Mouse (Mus musculus): ENCODE measurements around the gene Heatr4. TPM values are rescaled to one million over a fixed set of nuclear protein-coding genes. Genes with fewer than 3 reads are reported as not detected.
"Not testable (repeated sequence)": the region's sequence is repeated elsewhere in the genome, so short reads cannot be mapped to it uniquely, and the experiment has no call there.

Gene Heatr4
- polyA plus RNA-seq, 1 experiment from 2014 or later: not detected

DNA sequence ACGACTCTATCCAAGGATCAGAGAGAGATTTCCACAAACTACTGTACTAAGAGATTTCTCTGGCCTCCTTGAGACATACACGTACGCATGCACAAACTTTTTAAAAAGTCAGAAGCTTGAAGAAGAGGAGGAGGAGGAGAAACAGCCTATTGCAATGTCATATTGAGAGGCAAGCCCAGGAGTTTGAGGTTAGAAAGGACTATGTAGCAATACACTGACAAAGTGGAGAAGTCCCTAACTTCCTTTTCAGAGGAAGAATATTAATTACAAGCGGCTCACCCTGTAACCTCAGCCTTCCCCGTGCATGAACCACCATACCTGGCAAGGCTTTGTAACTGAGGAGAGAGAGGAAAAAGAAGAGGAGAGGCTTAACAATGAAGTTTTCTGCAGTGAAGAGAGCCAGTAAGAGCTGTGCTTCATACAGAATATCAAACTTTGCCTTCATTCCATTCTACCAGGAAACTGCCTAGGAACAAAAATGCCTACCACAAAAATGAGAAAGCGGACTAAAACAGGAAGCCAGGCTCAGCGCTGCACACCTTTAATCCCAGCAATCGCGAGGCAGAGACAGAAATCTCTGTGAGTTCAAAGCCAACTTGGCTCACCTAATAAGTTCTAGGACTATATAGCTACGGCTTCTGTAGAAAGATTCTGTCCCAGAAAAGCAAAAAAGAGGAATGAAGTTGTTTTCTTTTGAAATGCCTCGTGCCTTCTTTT is 34.7 kb downstream of the Heatr4 start:
- H3K27ac ChIP-seq: no peak overlapping the region
- peaks cover 31% of the 10 kb centered on the region for H3K4me1 ChIP-seq
- peak overlapping the region; percentile 90; the same call in 1 of the 2 replicates for H3K9ac ChIP-seq
- 31% methylated on average over 11 of the region's 11 CpGs for WGBS
- peaks cover 16% of the 10 kb centered on the region for H3K36me3 ChIP-seq (replicated peaks)
- H3K27me3 ChIP-seq: no peaks in the 10 kb centered on the region
- H3K9me3 ChIP-seq: no peaks in the 10 kb centered on the region
- H3K4me2 ChIP-seq: peak overlapping the region; percentile 91
- peak overlapping the region; percentile 93 for H3K4me3 ChIP-seq (replicated peaks)
- ATAC-seq (ENCODE audit: low FRiP score): no peak; the same call in 1 of the 2 replicates

DNA sequence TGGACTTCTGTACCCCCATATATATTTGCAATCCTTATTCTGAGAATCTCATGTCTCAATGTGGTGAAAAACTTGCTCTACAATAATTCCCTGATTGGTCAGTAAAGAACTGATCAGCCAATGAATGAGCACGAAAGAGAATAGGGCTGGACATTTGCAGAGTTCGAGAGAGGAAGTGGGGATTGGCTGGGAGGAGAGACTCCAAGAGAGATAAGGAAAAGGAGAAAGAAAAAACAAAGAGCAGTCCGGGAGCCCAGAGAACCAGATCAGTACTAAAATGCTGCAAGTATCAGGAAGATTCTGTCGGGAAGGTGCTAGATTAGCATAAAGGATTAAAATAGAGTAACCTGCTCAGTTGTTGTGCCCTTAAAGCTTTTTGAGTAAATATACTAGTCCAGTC is 35.6 kb downstream of the Heatr4 start:
- H3K4me2 ChIP-seq: no peak overlapping the region
- no peak overlapping the region for H3K9ac ChIP-seq
- no peak overlapping the region for H3K27ac ChIP-seq
- H3K9me3 ChIP-seq: no peaks in the 10 kb centered on the region
- peaks cover 31% of the 10 kb centered on the region for H3K4me1 ChIP-seq
- H3K27me3 ChIP-seq: no peaks in the 10 kb centered on the region
- H3K4me3 ChIP-seq (replicated peaks): no peak overlapping the region
- peaks cover 16% of the 10 kb centered on the region for H3K36me3 ChIP-seq (replicated peaks)
- no peak for ATAC-seq (ENCODE audit: low FRiP score)
- WGBS: 86% methylated on average over 4 of the region's 4 CpGs

DNA sequence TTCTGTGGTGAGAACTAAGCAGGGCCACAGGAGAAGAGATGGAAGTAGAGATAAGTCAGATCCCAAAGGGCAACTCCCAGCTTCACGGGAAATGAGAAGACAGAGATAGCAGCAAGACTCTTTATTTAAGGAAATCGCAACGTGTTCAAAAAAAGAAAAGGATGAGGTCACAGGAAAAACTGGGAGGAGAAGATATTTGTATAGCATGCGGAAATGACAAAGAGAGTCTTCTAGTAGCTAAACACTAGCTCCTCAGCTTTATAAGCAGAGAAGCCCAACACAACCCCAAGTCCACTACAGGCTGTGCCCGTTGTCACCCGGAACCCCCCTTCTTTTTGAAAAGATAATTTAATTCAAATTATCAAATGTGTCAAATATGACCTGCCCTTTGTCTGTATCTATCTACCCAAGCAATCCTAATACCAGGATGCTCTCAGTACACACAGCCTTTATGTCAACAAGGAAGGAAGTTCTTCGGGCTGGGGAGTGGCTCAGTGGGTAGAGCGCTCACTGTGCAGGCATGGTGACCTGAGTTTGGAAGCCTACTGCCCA is 37.3 kb downstream of the Heatr4 start:
- Histone ChIP-seq H3K4me2 (no peak overlapping the region), H3K36me3 (replicated peaks) (peaks cover 4% of the 10 kb centered on the region; the same call in 1 of the 2 replicates), H3K4me3 (replicated peaks) (no peak overlapping the region), H3K9me3 (no peaks in the 10 kb centered on the region), H3K4me1 (peaks cover 15% of the 10 kb centered on the region), H3K9ac (no peak overlapping the region), H3K27me3 (no peaks in the 10 kb centered on the region), H3K27ac (no peak overlapping the region)
- 94% methylated on average over 8 of the region's 8 CpGs for WGBS
- ATAC-seq (ENCODE audit: low FRiP score): no peak

DNA sequence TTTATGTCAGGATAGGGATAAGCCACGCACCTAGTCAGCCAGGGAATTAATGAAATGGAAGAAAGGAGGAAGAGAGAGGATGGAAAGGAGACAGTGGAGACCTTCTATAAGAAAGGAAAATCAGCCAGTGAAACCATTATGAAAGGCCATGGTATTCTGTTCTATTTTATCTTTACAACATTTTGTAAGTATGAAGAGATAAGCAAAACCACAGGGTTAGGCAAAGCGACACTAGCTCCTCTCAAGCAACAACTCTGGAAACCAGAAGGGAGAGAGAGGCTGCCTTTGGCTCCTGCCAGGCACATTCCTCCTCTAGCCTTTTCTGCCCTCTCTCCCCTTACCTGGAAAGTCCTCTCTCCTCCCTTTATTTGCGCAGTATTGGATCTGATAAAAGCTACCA is 42.7 kb downstream of the Heatr4 start:
- Histone ChIP-seq H3K4me1 (no peaks in the 10 kb centered on the region), H3K27ac (no peak overlapping the region), H3K36me3 (replicated peaks) (no peaks in the 10 kb centered on the region), H3K9ac (no peak overlapping the region; the same call in 1 of the 2 replicates), H3K27me3 (no peaks in the 10 kb centered on the region), H3K4me2 (no peak overlapping the region), H3K4me3 (replicated peaks) (no peak overlapping the region), H3K9me3 (no peaks in the 10 kb centered on the region)
- no peak for ATAC-seq (ENCODE audit: low FRiP score)
- 71% methylated on average over 3 of the region's 3 CpGs for WGBS

DNA sequence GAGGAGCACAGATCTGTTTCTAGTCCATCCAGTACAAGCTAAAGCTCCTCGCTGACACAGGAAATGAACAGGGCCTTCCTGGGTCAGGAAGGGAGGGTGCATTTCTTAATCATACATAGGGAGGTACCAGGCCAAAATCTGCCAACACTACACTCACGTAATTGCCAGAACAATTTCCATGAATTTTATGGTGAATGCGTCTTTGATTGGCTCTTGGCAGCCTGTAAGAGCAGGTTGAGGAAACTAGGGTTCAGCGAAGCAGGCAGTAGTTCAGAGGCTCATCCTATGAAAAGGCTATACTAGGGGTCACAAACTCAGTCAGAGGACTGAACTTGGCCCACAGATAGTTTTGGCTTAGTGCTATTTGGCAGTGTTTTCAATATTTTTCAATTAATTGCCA is 44.6 kb downstream of the Heatr4 start:
- Histone ChIP-seq H3K9me3 (no peaks in the 10 kb centered on the region), H3K27me3 (no peaks in the 10 kb centered on the region), H3K4me2 (no peak overlapping the region), H3K4me3 (replicated peaks) (no peak overlapping the region), H3K27ac (no peak overlapping the region), H3K4me1 (no peaks in the 10 kb centered on the region), H3K36me3 (replicated peaks) (no peaks in the 10 kb centered on the region), H3K9ac (no peak overlapping the region)
- WGBS: 63% methylated on average over 4 of the region's 4 CpGs
- ATAC-seq (ENCODE audit: low FRiP score): no peak

DNA sequence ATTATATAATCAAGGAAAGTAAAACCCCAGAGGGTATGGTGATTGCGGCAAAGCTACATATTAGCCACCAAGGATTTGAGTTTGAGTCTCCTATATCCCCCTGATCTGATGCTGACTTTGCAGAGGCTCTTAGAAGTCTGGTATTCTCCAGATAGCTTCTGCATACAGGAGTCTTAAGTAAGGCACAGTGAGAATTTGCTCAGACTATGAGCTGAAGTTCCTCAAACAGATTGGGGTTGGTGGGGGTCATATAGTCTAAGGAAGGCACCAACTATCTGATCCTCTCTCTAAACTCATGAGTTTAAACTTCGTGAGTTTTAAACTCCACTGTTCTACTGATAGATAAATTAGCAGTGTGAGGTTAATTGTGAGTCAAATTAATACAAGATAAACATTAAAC is 45.3 kb downstream of the Heatr4 start:
- no peak for ATAC-seq (ENCODE audit: low FRiP score)
- Histone ChIP-seq H3K9me3 (peaks cover 3% of the 10 kb centered on the region; the same call in 1 of the 2 replicates), H3K4me2 (no peak overlapping the region), H3K9ac (no peak overlapping the region), H3K36me3 (replicated peaks) (no peaks in the 10 kb centered on the region), H3K4me3 (replicated peaks) (no peak overlapping the region), H3K27ac (no peak overlapping the region), H3K4me1 (no peaks in the 10 kb centered on the region), H3K27me3 (no peaks in the 10 kb centered on the region)
- WGBS: 70% methylated on average over 2 of the region's 2 CpGs

DNA sequence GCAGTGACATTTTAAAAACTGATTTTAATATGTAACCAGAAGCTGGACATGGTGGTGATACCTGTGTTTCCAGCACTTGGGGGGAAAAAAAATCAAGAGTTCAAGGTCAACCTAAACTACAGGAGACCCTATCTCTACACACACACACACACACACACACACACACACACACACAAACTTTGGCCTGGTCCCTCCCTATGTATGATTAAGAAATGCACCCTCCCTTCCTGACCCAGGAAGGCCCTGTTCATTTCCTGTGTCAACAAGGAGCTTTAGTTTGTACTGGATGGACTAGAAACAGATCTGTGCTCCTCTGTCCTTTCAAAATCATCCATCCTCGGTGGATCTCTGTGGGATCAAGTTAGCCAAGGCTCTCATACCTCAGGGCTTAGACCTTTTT is 46.1 kb downstream of the Heatr4 start:
- H3K4me1 ChIP-seq; H3K4me3 ChIP-seq (replicated peaks); ATAC-seq (ENCODE audit: low FRiP score); H3K4me2 ChIP-seq; H3K36me3 ChIP-seq (replicated peaks); H3K9me3 ChIP-seq; H3K9ac ChIP-seq; H3K27ac ChIP-seq; H3K27me3 ChIP-seq: not testable (repeated sequence)
- 47% methylated on average over 1 of the region's 1 CpGs for WGBS

DNA sequence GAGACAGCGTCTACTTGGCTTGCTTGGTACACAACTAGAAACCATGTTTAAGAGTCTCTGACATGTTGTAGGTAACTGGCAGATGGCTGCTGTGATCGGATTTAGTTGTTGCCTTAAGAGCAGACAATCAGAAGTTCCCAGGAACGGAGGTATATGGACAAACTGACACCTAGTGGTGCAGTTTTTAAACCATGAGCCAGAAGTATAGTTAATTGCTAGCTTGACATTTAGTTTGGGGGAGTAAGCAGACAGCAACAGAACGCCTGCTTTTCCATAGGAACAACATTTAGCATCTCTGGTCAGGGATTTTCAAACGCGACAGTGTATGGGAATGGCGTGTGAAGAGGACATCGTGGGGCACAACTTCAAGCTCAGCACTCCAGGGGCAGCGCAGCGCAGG is 47.1 kb downstream of the Heatr4 start:
- Histone ChIP-seq H3K27ac (no peak overlapping the region), H3K27me3 (no peaks in the 10 kb centered on the region), H3K36me3 (replicated peaks) (no peaks in the 10 kb centered on the region), H3K4me1 (no peaks in the 10 kb centered on the region), H3K9ac (no peak overlapping the region), H3K4me2 (no peak overlapping the region), H3K4me3 (replicated peaks) (no peak overlapping the region), H3K9me3 (peaks cover 6% of the 10 kb centered on the region; the same call in 1 of the 2 replicates)
- WGBS: 73% methylated on average over 10 of the region's 10 CpGs
- ATAC-seq (ENCODE audit: low FRiP score): no peak

DNA sequence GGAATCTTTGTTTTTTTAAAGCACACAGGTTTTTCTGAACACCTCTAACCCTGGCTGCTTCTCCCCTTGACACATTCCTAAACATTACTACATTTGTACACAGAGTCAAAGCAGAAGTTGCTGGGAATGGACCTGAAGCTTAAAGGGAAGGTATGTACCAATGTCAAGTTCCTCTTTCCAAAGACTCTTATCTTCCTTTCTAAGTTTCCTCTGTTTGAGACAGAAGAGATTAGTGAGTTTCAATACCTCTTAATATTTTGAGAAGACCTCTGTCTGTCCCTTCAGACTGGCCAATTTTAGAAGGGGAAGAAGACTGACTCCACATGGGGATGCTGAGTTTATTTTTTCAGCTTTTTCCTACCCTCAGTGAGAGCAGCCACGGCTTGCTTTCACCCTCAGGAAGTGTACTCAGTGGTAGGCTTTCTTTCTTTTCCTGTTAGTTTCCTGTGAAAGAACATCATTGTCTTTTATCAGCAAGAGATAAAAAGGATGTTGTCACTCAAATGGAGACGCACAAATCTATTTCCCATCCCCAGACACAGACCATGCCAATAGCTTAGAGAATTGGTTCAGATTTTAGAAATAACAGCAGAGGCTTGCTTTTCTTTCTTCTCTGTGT is 55.4 kb downstream of the Heatr4 start:
- WGBS: 45% methylated on average over 2 of the region's 2 CpGs

DNA sequence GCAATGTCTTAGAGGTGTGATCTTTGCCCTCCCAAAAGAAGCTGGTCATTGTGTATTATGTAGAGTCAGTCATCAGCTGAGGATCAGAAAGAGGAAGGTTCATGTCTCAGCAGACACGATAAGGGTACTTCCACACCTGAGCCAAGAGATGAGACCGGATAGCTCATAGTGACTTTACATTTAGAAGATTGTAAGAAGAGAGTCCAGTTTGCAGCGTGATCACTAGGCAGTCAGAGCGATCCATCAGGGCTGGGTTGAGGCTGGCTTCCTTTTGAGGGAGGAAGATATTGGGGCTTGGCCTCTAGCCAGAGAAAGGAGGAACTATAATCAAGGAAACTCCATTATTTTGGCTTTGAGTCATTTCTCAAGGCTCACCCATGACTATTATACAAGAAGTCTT is 56.9 kb downstream of the Heatr4 start:
- 87% methylated on average over 4 of the region's 4 CpGs for WGBS

More for the DNA sequence above, 55.4 kb downstream of the Heatr4 start:
- no peak for ATAC-seq (ENCODE audit: low FRiP score)
- Histone ChIP-seq H3K9ac (no peak overlapping the region), H3K27ac (no peak overlapping the region), H3K4me1 (peaks cover 2% of the 10 kb centered on the region; the same call in 1 of the 2 replicates), H3K4me2 (no peak overlapping the region), H3K36me3 (replicated peaks) (no peaks in the 10 kb centered on the region), H3K9me3 (peaks cover 2% of the 10 kb centered on the region; the same call in 1 of the 2 replicates), H3K4me3 (replicated peaks) (no peak overlapping the region), H3K27me3 (no peaks in the 10 kb centered on the region)

DNA sequence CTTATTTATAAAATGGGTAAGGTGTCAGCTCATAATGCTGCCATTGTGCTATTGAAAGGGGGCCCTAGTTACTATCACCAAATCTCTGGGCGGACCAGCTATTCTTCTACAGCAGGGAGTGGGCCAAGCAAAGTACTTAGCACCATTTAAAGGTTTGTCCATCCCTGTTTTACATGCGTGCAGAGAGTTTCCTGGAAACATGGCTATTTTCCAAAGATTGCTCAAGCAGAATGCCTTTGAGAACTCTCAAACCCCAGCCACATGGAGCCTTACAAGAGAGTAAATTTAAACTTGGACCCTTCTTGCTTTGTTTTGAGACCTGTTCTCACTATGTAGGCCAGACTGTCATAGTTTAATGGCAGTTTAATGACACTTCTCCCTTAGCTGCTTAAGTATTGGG is 58.6 kb downstream of the Heatr4 start:
- no peak overlapping the region for H3K9ac ChIP-seq
- H3K36me3 ChIP-seq (replicated peaks): no peaks in the 10 kb centered on the region
- H3K27ac ChIP-seq: no peak overlapping the region
- no peaks in the 10 kb centered on the region for H3K9me3 ChIP-seq
- ATAC-seq (ENCODE audit: low FRiP score): no peak
- H3K27me3 ChIP-seq: no peaks in the 10 kb centered on the region
- H3K4me2 ChIP-seq: no peak overlapping the region
- peaks cover 17% of the 10 kb centered on the region for H3K4me1 ChIP-seq
- 72% methylated on average over 2 of the region's 2 CpGs for WGBS
- H3K4me3 ChIP-seq (replicated peaks): no peak overlapping the region

More for the DNA sequence above, 56.9 kb downstream of the Heatr4 start:
- Histone ChIP-seq H3K9me3 (no peaks in the 10 kb centered on the region), H3K36me3 (replicated peaks) (no peaks in the 10 kb centered on the region), H3K4me3 (replicated peaks) (no peak overlapping the region), H3K4me2 (no peak overlapping the region), H3K27me3 (no peaks in the 10 kb centered on the region), H3K27ac (no peak overlapping the region), H3K9ac (no peak overlapping the region), H3K4me1 (peaks cover 14% of the 10 kb centered on the region)
- no peak for ATAC-seq (ENCODE audit: low FRiP score)

DNA sequence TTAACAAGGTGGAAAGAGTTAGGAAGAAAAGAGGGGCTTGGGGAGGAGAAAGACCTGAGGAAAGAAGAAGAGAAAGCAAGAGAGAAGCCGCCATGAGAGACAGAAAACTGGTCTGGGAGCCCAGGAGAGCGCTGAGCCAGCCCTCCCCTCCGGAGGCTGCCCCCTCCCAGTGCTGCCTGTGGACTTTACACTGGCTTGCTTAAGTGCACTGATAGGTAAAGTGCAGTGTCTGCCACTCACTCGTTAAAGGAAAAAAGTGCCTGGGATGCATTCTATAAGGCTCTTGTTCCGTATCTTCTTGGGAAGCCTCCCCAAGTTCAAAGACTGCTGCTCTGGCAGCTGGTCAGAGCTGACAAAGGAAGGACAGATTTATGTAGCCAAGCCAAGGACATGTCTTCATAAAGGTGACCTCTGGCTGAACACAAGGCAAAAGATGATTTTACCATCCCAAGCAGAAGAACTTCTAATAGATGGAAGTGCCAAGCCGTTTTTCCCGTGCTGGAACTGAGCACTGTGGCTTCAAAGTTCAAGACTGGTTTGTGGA is 59.4 kb downstream of the Heatr4 start:
- Histone ChIP-seq H3K4me3 (replicated peaks) (no peak overlapping the region), H3K4me1 (peaks cover 25% of the 10 kb centered on the region), H3K9me3 (no peaks in the 10 kb centered on the region), H3K27me3 (no peaks in the 10 kb centered on the region), H3K36me3 (replicated peaks) (no peaks in the 10 kb centered on the region), H3K27ac (no peak overlapping the region), H3K4me2 (no peak overlapping the region), H3K9ac (no peak overlapping the region)
- 61% methylated on average over 7 of the region's 7 CpGs for WGBS
- no peak for ATAC-seq (ENCODE audit: low FRiP score)
